Mouse (Mus musculus) myocyte (in vitro differentiated cells): ENCODE data around the gene Creb3l2. TPM values are rescaled to one million over a fixed set of nuclear protein-coding genes. Genes with fewer than 3 reads are reported as not detected.

Experiments used
- H3K27me3 ChIP-seq: one replicate; pipeline ENCODE4 v1.6.1; 2011; ENCODE audit not compliant: control insufficient read depth, insufficient read depth, insufficient read length
- H3K36me3 ChIP-seq: one replicate; pipeline ENCODE4 v1.6.1; 2011; ENCODE audit not compliant: control insufficient read depth, insufficient read depth
- H3K4me2 ChIP-seq: one replicate; pipeline ENCODE4 v1.6.1; 2011; ENCODE audit warnings: low read depth, control low read depth
- H3K4me3 ChIP-seq: one replicate; pipeline ENCODE4 v1.5.1; 2011; ENCODE audit warnings: mild to moderate bottlenecking, control low read depth, moderate library complexity
- H3K79me2 ChIP-seq: one replicate; pipeline ENCODE4 v1.6.1; 2011; ENCODE audit not compliant: control insufficient read depth, insufficient read depth
- H3ac ChIP-seq: one replicate; pipeline ENCODE4 v1.6.1; 2011; ENCODE audit not compliant: control insufficient read depth, insufficient read length
- CEBPB ChIP-seq: IDR thresholded peaks from 2 replicates; pipeline ENCODE4 v1.6.1; 2011; ENCODE audit warnings: mild to moderate bottlenecking, moderate library complexity; ENCODE audit not compliant: poor library complexity, insufficient read depth, severe bottlenecking
- E2F4 ChIP-seq: IDR thresholded peaks from one replicate; pipeline ENCODE4 v1.6.1; 2011; ENCODE audit warnings: mild to moderate bottlenecking, control low read depth, moderate library complexity; ENCODE audit not compliant: insufficient read depth
- MAX ChIP-seq: IDR thresholded peaks from one replicate; pipeline ENCODE4 v1.6.1; 2011; ENCODE audit warnings: low read depth, mild to moderate bottlenecking, control low read depth
- MYOD1 ChIP-seq, 3 experiments: IDR thresholded peaks; one replicate each; pipeline ENCODE4 v1.6.1; 2011; ENCODE audit warnings: control low read depth in 2 of 3, low read depth in 2 of 3, mild to moderate bottlenecking in 2 of 3, moderate library complexity in 1 of 3; ENCODE audit not compliant: insufficient read length in 2 of 3, control insufficient read depth in 1 of 3
- MYOG ChIP-seq, 3 experiments: IDR thresholded peaks; one replicate each; pipeline ENCODE4 v1.6.1; 2011; ENCODE audit warnings: control low read depth in 2 of 3, low read depth in 2 of 3, mild to moderate bottlenecking in 2 of 3; ENCODE audit not compliant: insufficient read length in 2 of 3, control insufficient read depth in 1 of 3, insufficient read depth in 1 of 3
- POLR2A ChIP-seq: IDR thresholded peaks from one replicate; pipeline ENCODE4 v1.6.1; 2011; ENCODE audit warnings: low read depth, mild to moderate bottlenecking, control low read depth, moderate library complexity; ENCODE audit not compliant: insufficient read length
- POLR2AphosphoS2 ChIP-seq: IDR thresholded peaks from one replicate; pipeline ENCODE4 v1.6.1; 2011; ENCODE audit warnings: low read depth, control low read depth; ENCODE audit not compliant: insufficient read length
- REST ChIP-seq: IDR thresholded peaks from one replicate; pipeline ENCODE4 v1.6.1; 2011; ENCODE audit warnings: mild to moderate bottlenecking, control low read depth, moderate library complexity; ENCODE audit not compliant: insufficient read depth, insufficient read length
- SRF ChIP-seq: IDR thresholded peaks from one replicate; pipeline ENCODE4 v1.6.1; 2011; ENCODE audit warnings: low read depth; ENCODE audit not compliant: control insufficient read depth, insufficient read length
- TCF12 ChIP-seq: IDR thresholded peaks from one replicate; pipeline ENCODE4 v1.6.1; 2011; ENCODE audit warnings: mild to moderate bottlenecking, control low read depth; ENCODE audit not compliant: poor library complexity, insufficient read depth, severe bottlenecking
- TCF3 ChIP-seq: IDR thresholded peaks from one replicate; pipeline ENCODE4 v1.6.1; 2011; ENCODE audit warnings: low read depth, control low read depth; ENCODE audit not compliant: insufficient read length
- USF1 ChIP-seq: IDR thresholded peaks from one replicate; pipeline ENCODE4 v1.6.1; 2011; ENCODE audit warnings: low read depth, mild to moderate bottlenecking, control low read depth, moderate library complexity
- polyA plus RNA-seq: library from polyadenylated mRNA; unstranded; fragments of >200 nt; fragmentation: generic; extraction: Trizol; gene quantifications from one replicate; pipeline ENCODE4 v1.2.1, GENCODE M21; 2012; ENCODE audit warnings: missing spikeins

Gene Creb3l2
- polyA plus RNA-seq, 1 experiment = 11.2 TPM

- no peaks in the 10 kb centered on the region for H3K27me3 ChIP-seq
- H3ac ChIP-seq = no peak overlapping the region
- no peak overlapping the region for H3K4me3 ChIP-seq
- no peaks in the 10 kb centered on the region for H3K36me3 ChIP-seq
- no peak overlapping the region for H3K4me2 ChIP-seq
- TF ChIP-seq SRF (no peak), MYOD1 (IDR thresholded peaks at IDR 0.05; ENCODE audit: control insufficient read depth in 1 of 3, insufficient read length in 2 of 3, low read depth in 2 of 3) (no peak), TCF3 (no peak), REST (no peak), POLR2A (no peak), TCF12 (no peak), USF1 (no peak), CEBPB (no peak), MYOG (IDR thresholded peaks at IDR 0.05; ENCODE audit: control insufficient read depth in 1 of 3, insufficient read depth in 1 of 3, insufficient read length in 2 of 3, low read depth in 2 of 3) (no peak), POLR2AphosphoS2 (no peak), MAX (no peak), E2F4 (no peak)
- H3K79me2 ChIP-seq = peaks cover 6% of the 10 kb centered on the region
Observed at GRCm38 (mm10) chr6:37366991-37367390, 75.0 kb downstream of the Creb3l2 start.

- Histone ChIP-seq H3K36me3 (peaks cover 5% of the 10 kb centered on the region), H3K4me3 (no peak overlapping the region), H3K4me2 (no peak overlapping the region), H3K79me2 (peaks cover 2% of the 10 kb centered on the region), H3ac (no peak overlapping the region), H3K27me3 (no peaks in the 10 kb centered on the region)
- TF ChIP-seq TCF12 (no peak), CEBPB (no peak), TCF3 (no peak), SRF (no peak), MAX (no peak), POLR2A (no peak), USF1 (no peak), MYOG (IDR thresholded peaks at IDR 0.05; ENCODE audit: control insufficient read depth in 1 of 3, insufficient read depth in 1 of 3, insufficient read length in 2 of 3, low read depth in 2 of 3) (no peak), MYOD1 (IDR thresholded peaks at IDR 0.05; ENCODE audit: control insufficient read depth in 1 of 3, insufficient read length in 2 of 3, low read depth in 2 of 3) (no peak), REST (no peak), POLR2AphosphoS2 (no peak), E2F4 (no peak)
Observed at GRCm38 (mm10) chr6:37365179-37365578, 76.8 kb downstream of the Creb3l2 start.

- TF ChIP-seq REST (no peak), SRF (no peak), CEBPB (no peak), POLR2A (no peak), POLR2AphosphoS2 (no peak), MYOG (IDR thresholded peaks at IDR 0.05; ENCODE audit: control insufficient read depth in 1 of 3, insufficient read depth in 1 of 3, insufficient read length in 2 of 3, low read depth in 2 of 3) (no peak), TCF12 (no peak)
- Histone ChIP-seq H3K36me3 (peaks cover 5% of the 10 kb centered on the region), H3K4me3 (no peak overlapping the region), H3ac (no peak overlapping the region), H3K4me2 (no peak overlapping the region), H3K79me2 (no peaks in the 10 kb centered on the region), H3K27me3 (no peaks in the 10 kb centered on the region)
Observed at GRCm38 (mm10) chr6:37364361-37364760, 77.6 kb downstream of the Creb3l2 start.

GRCm38 (mm10) chr6:37360813-37361385 lies 81.0 kb downstream of the Creb3l2 start:
- Histone ChIP-seq H3K4me2 (no peak overlapping the region), H3K36me3 (peaks cover 5% of the 10 kb centered on the region), H3K27me3 (no peaks in the 10 kb centered on the region), H3K79me2 (no peaks in the 10 kb centered on the region), H3ac (no peak overlapping the region), H3K4me3 (no peak overlapping the region)
- TF ChIP-seq MYOD1 (IDR thresholded peaks at IDR 0.05; ENCODE audit: control insufficient read depth in 1 of 3, insufficient read length in 2 of 3, low read depth in 2 of 3) (no peak), USF1 (no peak)

GRCm38 (mm10) chr6:37354449-37355179 lies 87.3 kb downstream of the Creb3l2 start:
- H3K79me2 ChIP-seq = no peaks in the 10 kb centered on the region
- TF ChIP-seq CEBPB (peak; percentile 64; the same call in 1 of the 2 replicates), TCF3 (no peak), REST (no peak), MYOG (IDR thresholded peaks at IDR 0.05; ENCODE audit: control insufficient read depth in 1 of 3, insufficient read depth in 1 of 3, insufficient read length in 2 of 3, low read depth in 2 of 3) (no peak), MYOD1 (IDR thresholded peaks at IDR 0.05; ENCODE audit: control insufficient read depth in 1 of 3, insufficient read length in 2 of 3, low read depth in 2 of 3) (no peak), POLR2AphosphoS2 (no peak)
- H3K4me3 ChIP-seq = no peak overlapping the region
- H3K4me2 ChIP-seq = peak overlapping the region; percentile 62
- H3K36me3 ChIP-seq = no peaks in the 10 kb centered on the region
- no peak overlapping the region for H3ac ChIP-seq
- H3K27me3 ChIP-seq = no peaks in the 10 kb centered on the region
